Comparison of ENCODE assay signal across 10 mouse cellular contexts in genomic region chr16:75617651-75618349, GRCm38 (mm10). TPM values are rescaled to one million over a fixed set of nuclear protein-coding genes. Genes with fewer than 3 reads are reported as not detected.
DNase-seq lines count a peak whose midpoint lies in the region; ATAC-seq and TF ChIP-seq lines count a peak whose summit lies in the region.
"Had no signal": no experiment of that assay in that cellular context is flagged by ENCODE, and none has a peak within 500 bp of the region (broad histone marks: within the 10 kb centered on the region; RNA-seq: fewer than 3 reads in every experiment).

No protein-coding gene starts in this region.

- no peaks in the 10 kb centered on the region for H3K36me3 ChIP-seq in G1E (replicated peaks)
- H3K36me3 ChIP-seq in splenic B cell, adult 2 months (ENCODE audit: control insufficient read depth, insufficient read depth, low read length, poor library complexity, severe bottlenecking), result no peaks in the 10 kb centered on the region

- peak; percentile 32 to 47 for DNase-seq in left cerebral cortex, adult 18-20 months (ENCODE audit: low spot score in 2 of 2)
- no peak for DNase-seq in left cerebral cortex, adult 11 months (ENCODE audit: low spot score)
- DNase-seq in G1E (ENCODE audit: low spot score), result peak; percentile 5
- DNase-seq in brain, embryonic 18.5 days (ENCODE audit: low read depth, low spot score), result peak; percentile 37
- peak; percentile 48 for DNase-seq in lung, postnatal 10 days
- peak; percentile 59 for DNase-seq in splenic B cell, adult 2 months (ENCODE audit: low read depth, low spot score)

- H3K4me3 ChIP-seq in G1E (ENCODE audit: low read depth, low read length), result no peak overlapping the region
- H3K4me3 ChIP-seq: erythroblast, embryonic 14.5 days had no signal

- no peaks in the 10 kb centered on the region for H3K4me1 ChIP-seq in G1E (ENCODE audit: insufficient read depth, low read depth, low read length)

- H3K27me3 ChIP-seq in G1E (ENCODE audit: insufficient read depth, low read length), result 0 out of 2 replicates have a peak, but pooled peaks cover 3% of the 10 kb centered on the region
- H3K27me3 ChIP-seq in splenic B cell, adult 2 months (ENCODE audit: control insufficient read depth, insufficient read depth, low read length, poor library complexity, severe bottlenecking), result no peaks in the 10 kb centered on the region

- H3K9me3 ChIP-seq in G1E (replicated peaks), result no peaks in the 10 kb centered on the region

- TF ChIP-seq CTCF in G1E (IDR thresholded peaks at IDR 0.05; ENCODE audit: low read depth, low read length), result no peak

- peak; percentile 45; the same call in 1 of the 2 replicates for ATAC-seq in G1E (ENCODE audit: extremely low read depth, insufficient number of reproducible peaks, low FRiP score, poor library complexity, severe bottlenecking)
- ATAC-seq in hematopoietic stem cell, adult 5-6 weeks (replicated peaks in 1 of 2; ENCODE audit: insufficient read depth in 1 of 2, low FRiP score in 2 of 2, low TSS enrichment in 1 of 2, low read depth in 1 of 2, poor library complexity in 2 of 2, severe bottlenecking in 2 of 2), result peak; percentile 83 to 89
- no peak for ATAC-seq in erythroid progenitor cell, adult 5-6 weeks (replicated peaks; ENCODE audit: low FRiP score, poor library complexity, severe bottlenecking)

RNA-seq across cellular contexts. Expression of gene Rbm11, which starts 25.2 kb away (rescaled TPM):
- 1 to 10 TPM; 4.2 to 5.7 TPM for total RNA-seq in left cerebral cortex, adult 18-20 months (2021)
- total RNA-seq in G1E (2014; fragmentation: Nextera tagmentation), result not detected in 2 replicates
- 0.16 and 0.17 TPM in 2 replicates for total RNA-seq in G1E (2017)
- polyA plus RNA-seq in G1E (2012), result not detected in 2 replicates
- total RNA-seq in hematopoietic stem cell, adult 5-6 weeks (2017), result 1.4 and 2.6 TPM in 2 replicates
- not detected in 2 replicates for total RNA-seq in erythroid progenitor cell, adult 5-6 weeks (2015; ENCODE audit: low replicate concordance)
- not detected in 2 replicates for total RNA-seq in erythroid progenitor cell, adult 5-6 weeks (2017; ENCODE audit: low replicate concordance)
- polyA plus RNA-seq: erythroblast, embryonic 14.5 days had no signal

RNA-seq across cellular contexts. Expression of gene Lipi, which starts 31.9 kb away (rescaled TPM):
- not detected for total RNA-seq in left cerebral cortex, adult 18-20 months (2021)
- total RNA-seq in G1E (2014; fragmentation: Nextera tagmentation) (not detected in 2 replicates), G1E (2017) (not detected in 2 replicates)
- polyA plus RNA-seq in G1E (2012), result not detected in 2 replicates
- total RNA-seq in hematopoietic stem cell, adult 5-6 weeks (2017), result not detected in 2 replicates
- total RNA-seq in erythroid progenitor cell, adult 5-6 weeks (2015; ENCODE audit: low replicate concordance), result not detected in 2 replicates
- total RNA-seq in erythroid progenitor cell, adult 5-6 weeks (2017; ENCODE audit: low replicate concordance), result not detected in 2 replicates
- polyA plus RNA-seq: erythroblast, embryonic 14.5 days; stomach, embryonic 16.5 days had no signal
